Mouse (Mus musculus): ENCODE results near the gene Rnps1.

Gene Rnps1

DNA sequence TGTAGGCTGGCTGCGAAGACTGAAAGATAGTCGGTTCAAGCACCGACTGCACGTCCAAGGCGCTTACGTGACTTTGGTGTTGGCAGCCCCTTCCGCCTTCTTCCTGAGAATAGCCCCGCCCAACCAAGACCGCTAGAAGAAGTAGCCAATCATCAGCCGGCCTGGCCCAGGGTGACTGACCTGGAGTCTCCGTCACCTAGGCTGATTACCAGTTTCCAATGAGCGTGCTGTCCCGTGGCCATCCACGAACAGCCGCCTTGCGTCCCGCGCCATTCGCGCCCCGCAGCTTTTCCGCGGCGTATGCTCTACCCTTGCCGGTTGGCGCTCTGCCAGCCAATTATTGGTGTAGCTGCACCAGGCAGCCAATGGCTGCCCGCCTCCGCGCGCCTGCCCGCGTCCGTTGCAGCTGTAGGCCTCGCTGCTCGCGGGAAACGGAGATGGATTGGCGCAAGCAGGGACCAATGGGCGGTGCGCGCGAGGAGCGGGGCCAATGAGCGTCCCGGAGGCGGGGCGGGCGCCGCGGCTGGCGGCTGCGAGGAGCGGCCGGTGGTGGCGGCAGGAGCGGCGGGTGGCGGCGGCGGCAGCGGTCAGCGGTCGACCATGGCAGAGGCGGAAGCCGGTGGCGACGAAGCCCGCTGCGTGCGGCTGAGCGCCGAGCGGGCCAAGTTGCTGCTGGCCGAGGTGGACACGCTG is 55.7 kb downstream of the Rnps1 start, which contains the start of the genes E4f1 and Pgp:
E4f1 (minus strand) TSS at position 404 of the 693 bp plus-strand sequence.
Pgp (plus strand) TSS at position 483 of the 693 bp plus-strand sequence.
- peak; percentile 95 for DNase-seq (ENCODE audit: low read depth, low spot score)

DNA sequence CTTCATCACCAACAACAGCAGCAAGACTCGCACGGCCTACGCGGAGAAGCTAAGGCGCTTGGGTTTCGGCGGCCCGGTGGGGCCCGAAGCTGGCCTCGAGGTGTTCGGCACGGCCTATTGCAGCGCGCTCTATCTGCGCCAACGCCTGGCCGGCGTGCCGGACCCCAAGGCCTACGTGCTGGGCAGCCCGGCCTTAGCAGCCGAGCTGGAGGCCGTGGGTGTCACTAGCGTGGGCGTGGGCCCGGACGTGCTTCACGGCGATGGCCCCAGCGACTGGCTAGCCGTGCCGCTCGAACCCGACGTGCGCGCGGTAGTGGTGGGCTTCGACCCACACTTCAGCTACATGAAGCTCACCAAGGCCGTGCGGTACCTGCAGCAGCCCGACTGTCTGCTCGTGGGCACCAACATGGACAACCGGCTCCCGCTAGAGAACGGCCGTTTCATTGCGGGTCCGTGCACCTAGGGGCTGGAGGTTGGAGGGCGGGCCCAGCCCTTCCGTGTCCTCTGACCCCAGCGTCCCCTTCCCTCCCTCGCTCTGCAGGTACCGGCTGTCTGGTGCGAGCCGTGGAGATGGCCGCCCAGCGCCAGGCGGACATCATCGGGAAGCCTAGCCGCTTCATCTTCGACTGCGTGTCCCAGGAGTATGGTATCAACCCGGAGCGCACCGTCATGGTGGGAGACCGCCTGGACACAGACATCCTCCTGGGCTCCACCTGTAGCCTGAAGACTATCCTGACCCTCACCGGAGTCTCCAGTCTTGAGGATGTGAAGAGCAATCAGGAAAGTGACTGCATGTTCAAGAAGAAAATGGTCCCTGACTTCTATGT is 56.5 kb downstream of the Rnps1 start:
- no peak for DNase-seq (ENCODE audit: low read depth, low spot score)

DNA sequence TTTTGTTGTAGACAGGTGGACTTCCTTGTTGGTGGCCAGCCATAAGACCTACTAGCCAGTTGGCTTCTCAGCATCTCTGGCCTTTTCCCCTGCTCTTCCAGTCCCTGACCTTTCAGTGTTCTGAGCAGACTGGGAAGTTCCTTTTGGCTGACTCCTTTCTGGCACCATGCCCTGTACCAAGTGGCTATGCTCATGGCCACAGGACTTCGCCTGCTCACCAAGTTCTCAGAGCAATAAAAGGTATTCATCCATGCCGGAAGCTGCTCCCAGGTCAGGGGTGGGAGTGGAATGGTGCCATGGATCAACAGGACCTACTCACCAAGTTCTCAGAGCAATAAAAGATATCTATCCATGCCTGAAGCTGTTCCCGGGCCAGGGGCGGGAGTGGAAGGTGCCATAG is 58.1 kb downstream of the Rnps1 start:
- no peak for DNase-seq (ENCODE audit: low read depth, low spot score)

DNA sequence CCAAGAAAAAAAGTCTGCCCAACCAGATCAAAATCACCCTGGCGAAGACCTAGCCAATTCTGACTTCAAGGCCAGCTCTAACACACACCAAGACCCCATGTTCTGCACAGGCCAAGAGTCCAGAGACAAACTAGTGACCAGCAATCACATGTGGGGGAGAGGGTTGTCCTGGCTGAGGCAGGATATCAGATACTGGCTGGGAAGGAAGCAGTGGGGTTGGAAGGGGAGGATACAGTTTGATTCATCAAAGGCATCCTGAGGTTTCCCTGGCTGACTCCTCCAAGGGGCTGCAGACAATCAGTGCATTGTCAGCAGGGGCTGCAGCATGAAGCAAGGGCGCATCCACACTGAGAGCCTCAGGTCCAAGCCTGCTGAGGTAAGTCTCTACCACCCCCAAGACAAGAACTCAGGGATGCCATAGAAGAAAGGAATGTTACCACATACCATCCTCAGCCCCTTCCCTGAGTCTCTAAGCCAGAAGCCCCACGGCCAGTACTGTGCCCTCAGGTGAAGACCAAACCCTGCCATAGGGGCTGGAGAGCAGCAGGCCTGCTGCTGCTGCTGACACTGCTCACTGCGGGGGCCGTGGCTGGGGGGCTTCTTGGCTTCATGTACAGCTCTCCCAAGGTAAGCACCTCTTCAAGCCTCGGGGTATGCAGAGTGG is 59.4 kb downstream of the Rnps1 start, which contains the start of gene Bricd5:
Bricd5 (plus strand) TSS at position 273 of the 664 bp plus-strand sequence.
- no peak for DNase-seq (ENCODE audit: low read depth, low spot score)

DNA sequence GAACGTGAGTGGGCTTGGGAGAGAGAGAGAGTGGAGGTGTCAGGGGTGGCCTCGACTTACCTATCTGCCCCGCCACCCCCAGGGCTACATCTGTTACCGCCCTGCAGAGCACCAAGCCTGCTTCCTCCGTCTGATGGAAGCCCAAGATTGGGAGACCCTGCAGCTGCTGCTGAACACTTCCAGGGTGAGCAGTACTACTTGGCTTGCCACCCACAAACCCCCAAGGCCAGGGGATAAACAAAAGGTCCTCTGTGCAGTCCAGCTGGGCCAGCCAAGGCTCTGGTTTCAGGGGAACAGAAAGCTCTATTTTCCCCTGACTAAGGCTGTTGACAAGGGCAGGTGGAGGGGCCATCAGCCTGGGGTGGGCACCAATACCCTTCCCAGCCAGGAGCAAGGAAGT is 60.2 kb downstream of the Rnps1 start:
- no peak for DNase-seq (ENCODE audit: low read depth, low spot score)
